Mouse (Mus musculus): ENCODE measurements at regions not wholly inside any gene's neighbourhood (a gene's known extent, or its start where the extent isn't known, plus 50 kb on each side); places are given as distances from the start of the nearest gene placed in this dataset.
A peak's percentile ranks its signal among the peaks of the same experiment; 100 is the strongest.

DNA sequence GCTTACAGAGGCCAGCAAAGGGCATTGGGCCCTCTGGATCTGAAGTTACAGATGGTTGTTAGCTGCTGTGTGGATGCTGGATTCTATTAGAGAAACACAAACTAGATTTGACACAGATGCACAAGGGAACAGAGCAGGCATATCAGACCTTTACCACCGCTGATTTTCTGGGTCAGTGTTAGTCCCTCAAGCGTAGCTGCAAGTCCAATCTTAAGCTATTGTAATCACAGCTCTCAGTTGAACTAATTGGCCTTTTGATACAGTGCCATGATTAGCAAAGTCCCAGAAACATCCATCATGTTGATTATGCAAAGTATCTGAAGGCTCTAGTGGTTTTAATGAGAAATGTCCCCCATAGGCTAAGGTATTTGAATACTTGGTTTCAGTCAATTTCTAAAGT is 54.2 kb upstream of the Plppr5 start:
- Histone ChIP-seq H3K27ac (no peak overlapping the region), H3K4me3 (replicated peaks) (no peak overlapping the region), H3K27me3 (no peaks in the 10 kb centered on the region), H3K9me3 (no peaks in the 10 kb centered on the region), H3K4me1 (replicated peaks) (no peaks in the 10 kb centered on the region), H3K4me2 (replicated peaks) (no peak overlapping the region), H3K36me3 (no peaks in the 10 kb centered on the region), H3K9ac (replicated peaks) (no peak overlapping the region)
- ATAC-seq: 0 out of 2 replicates have a peak, but pooled peaks have one; percentile 34
- 46% methylated on average over 2 of the region's 2 CpGs for WGBS

DNA sequence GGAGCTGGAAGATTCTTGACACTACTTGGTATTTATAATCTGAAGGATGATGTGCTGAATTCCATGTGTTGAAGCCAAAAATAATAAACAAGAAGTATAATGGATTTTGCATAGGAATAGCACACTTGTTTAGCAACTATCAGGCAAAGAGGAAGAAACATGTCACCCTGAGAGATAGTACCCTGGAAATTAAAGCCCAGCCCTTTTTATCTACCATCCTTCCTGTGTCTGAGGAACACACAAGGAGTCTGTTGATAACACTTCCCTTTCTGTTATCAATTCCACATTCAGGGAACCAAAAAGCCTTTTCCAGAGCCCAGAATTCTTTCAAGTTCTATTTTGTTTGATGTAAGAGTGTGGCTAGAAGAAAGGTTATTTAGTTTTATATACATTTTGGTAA is 66.5 kb upstream of the Plppr5 start:
- Histone ChIP-seq H3K9me3 (no peaks in the 10 kb centered on the region), H3K4me3 (replicated peaks) (no peak overlapping the region), H3K4me1 (replicated peaks) (no peaks in the 10 kb centered on the region), H3K4me2 (replicated peaks) (no peak overlapping the region), H3K27me3 (no peaks in the 10 kb centered on the region), H3K36me3 (no peaks in the 10 kb centered on the region), H3K27ac (no peak overlapping the region), H3K9ac (replicated peaks) (no peak overlapping the region)
- no peak for ATAC-seq

DNA sequence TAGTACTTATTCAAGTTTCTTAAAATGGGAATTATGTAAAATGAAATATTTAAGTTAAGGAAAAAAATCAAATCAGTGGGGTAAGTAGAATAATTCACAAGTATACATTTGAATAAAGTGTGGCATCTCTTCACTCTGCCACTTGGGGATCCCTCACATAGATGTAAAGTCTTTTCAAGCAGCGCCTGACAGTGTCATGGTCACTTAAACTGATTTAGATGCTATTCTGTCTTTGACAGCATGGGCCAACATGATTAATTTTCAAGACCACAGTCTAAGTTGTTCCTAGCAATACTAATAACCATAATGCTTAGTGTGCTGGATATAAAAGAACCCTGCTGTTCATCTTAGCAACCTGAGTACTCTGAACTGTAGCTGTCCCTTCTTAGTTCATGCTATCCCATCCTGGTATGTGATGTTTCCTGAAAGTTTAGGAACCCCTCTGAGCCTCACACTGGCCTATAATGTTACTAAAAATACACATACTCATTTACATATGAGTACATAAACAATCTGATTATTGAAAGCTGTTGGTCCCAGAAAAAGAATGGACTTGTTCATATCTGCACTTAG is 68.4 kb upstream of the Plppr5 start:
- no peaks in the 10 kb centered on the region for H3K4me1 ChIP-seq (replicated peaks)
- H3K9ac ChIP-seq (replicated peaks): no peak overlapping the region
- ATAC-seq: peak; percentile 55; the same call in 1 of the 2 replicates
- H3K36me3 ChIP-seq: no peaks in the 10 kb centered on the region
- no peaks in the 10 kb centered on the region for H3K9me3 ChIP-seq
- H3K27ac ChIP-seq: no peak overlapping the region
- H3K4me2 ChIP-seq (replicated peaks): no peak overlapping the region
- H3K27me3 ChIP-seq: no peaks in the 10 kb centered on the region
- H3K4me3 ChIP-seq (replicated peaks): no peak overlapping the region
- 57% methylated on average over 1 of the region's 1 CpGs for WGBS

DNA sequence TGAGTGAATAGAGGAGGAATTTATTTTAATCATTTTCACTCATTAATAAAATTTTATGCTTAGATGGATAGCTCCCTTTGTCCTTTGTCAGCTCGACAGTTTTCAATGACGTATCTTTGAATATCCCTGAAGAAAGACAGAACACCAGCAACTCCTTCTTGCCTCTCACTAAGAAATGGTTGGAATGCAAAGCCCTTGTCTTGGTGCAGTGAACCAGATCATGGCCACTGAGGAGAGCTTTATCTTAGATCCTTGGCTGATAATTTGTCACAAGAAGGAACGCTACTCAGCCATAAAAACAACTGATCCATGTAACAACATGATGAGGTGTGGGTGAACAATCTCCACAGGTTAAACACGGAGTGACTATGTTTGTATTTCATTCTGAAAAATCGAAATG is 73.5 kb upstream of the Plppr5 start:
- WGBS: 23% methylated on average over 5 of the region's 5 CpGs
- no peak overlapping the region for H3K4me2 ChIP-seq (replicated peaks)
- ATAC-seq: no peak
- H3K36me3 ChIP-seq: no peaks in the 10 kb centered on the region
- H3K9ac ChIP-seq (replicated peaks): no peak overlapping the region
- H3K27me3 ChIP-seq: no peaks in the 10 kb centered on the region
- no peaks in the 10 kb centered on the region for H3K4me1 ChIP-seq (replicated peaks)
- no peaks in the 10 kb centered on the region for H3K9me3 ChIP-seq
- H3K4me3 ChIP-seq (replicated peaks): no peak overlapping the region
- no peak overlapping the region for H3K27ac ChIP-seq

DNA sequence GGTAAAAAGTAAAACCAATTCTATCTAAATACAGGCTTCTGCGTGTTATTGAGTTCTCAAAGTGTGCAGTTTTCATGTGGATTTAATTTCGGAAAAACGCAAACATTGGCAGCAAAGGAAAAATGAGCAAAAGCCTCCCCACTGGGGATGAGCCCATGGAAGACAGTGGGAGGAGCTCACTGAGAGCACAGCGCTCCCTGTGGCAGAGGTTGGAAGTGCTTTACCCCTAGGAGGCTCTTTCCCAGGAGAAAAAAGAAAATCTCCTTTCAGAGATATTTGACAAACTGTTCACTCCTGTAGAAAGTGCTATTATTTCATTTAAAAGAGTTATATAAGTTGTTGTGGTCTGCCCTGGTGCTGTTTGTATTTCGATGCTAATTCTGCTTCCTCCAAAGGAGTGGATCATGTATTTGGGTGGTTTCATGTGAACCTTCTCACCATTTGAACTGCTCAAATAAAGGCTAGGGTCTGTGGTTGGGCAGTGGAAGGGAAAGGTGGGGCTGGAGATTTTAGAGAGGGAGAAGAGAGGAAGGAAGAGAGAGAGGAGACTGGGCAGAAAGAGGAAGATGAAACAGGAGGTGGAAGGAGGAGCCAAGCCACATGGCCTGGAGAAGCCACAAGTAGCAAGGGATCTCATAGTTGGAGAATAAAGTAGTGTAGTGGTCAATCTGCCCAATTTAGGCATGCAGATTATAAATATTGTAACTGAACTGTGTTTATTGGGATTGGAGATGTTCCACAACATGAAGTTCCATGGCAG is 76.3 kb upstream of the Plppr5 start:
- no peaks in the 10 kb centered on the region for H3K4me1 ChIP-seq (replicated peaks)
- H3K27ac ChIP-seq: no peak overlapping the region
- WGBS: 85% methylated on average over 5 of the region's 5 CpGs
- no peaks in the 10 kb centered on the region for H3K9me3 ChIP-seq
- H3K9ac ChIP-seq (replicated peaks): no peak overlapping the region
- H3K4me3 ChIP-seq (replicated peaks): no peak overlapping the region
- H3K36me3 ChIP-seq: no peaks in the 10 kb centered on the region
- H3K27me3 ChIP-seq: no peaks in the 10 kb centered on the region
- ATAC-seq: no peak
- H3K4me2 ChIP-seq (replicated peaks): no peak overlapping the region

DNA sequence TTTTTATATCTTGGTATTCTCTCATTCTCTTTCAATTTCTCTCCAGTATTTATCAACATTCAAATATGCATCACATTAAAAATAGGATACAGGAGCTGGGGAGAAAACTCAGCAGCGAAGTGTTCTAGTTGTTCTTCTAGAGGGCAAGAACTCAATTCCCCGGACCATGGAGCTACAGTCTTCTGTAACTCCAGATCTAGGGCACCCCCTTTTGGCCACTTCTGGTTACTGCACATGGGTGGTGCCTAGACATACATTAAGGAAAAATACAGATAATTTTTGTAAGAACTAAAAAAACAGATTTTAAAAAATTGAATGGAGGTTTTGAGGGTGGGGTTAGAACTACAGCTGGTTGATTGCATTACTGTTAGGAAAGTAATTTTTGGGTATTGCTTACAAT is 80.5 kb upstream of the Plppr5 start:
- Histone ChIP-seq H3K27me3 (no peaks in the 10 kb centered on the region), H3K9me3 (no peaks in the 10 kb centered on the region), H3K36me3 (no peaks in the 10 kb centered on the region), H3K27ac (no peak overlapping the region), H3K4me3 (replicated peaks) (no peak overlapping the region), H3K9ac (replicated peaks) (no peak overlapping the region), H3K4me2 (replicated peaks) (no peak overlapping the region), H3K4me1 (replicated peaks) (no peaks in the 10 kb centered on the region)
- ATAC-seq: no peak
- WGBS: 73% methylated on average over 2 of the region's 2 CpGs

DNA sequence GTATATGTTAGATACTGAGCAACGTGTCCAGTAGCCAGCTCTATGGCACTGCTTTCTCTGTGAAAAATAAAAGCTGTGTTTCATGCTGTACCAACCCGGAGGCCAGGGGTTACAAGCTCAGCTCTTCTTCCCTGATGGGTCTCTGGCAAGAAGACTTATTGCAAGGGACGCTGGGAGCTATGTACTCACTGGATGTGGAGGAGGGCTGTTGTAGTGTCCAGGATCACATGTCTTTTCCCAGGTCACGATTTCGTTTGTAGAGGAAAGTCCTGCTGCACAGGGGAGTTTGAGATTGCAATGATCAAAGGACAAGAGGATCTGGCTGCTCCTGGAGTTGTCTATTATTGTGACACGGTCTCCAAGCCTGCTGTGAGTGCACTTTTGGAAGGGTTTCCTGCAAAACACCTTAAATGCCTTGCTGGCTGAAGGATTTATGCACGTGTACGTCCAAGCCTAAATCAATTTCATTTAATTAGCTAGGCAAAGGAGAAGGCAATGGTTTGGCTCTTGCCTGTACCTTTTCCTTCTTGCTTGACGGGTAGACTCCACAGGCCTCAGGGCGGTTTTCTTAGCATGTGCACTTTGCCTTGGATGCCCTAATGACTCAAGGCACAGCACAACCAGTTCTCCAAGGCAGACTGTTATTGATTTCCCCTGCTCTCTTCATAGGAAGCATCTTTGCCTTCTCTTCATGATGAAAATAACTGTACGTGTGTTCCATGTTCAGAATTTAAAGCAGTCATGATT is 87.2 kb upstream of the Plppr5 start:
- WGBS: 80% methylated on average over 11 of the region's 11 CpGs
- H3K36me3 ChIP-seq: no peaks in the 10 kb centered on the region
- no peak overlapping the region for H3K9ac ChIP-seq (replicated peaks)

DNA sequence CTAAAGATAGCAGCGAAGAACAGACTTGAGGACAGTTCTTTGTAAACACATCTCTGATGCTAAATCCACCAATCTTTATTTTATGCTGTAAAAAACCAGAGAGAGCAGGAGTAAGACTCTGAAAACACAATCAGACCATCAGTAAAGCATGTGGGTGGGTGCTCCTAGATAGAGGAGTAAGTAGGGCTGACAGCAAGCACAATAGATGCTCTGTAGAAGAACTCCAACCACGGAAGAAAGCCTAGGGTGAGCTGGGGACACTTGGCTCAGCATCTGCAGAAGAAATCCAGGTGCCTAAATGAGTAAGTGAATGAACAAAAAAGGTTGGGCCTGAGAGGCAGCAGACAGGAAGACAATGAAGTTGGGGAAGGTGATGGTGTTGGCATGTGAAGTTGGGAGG is 88.3 kb upstream of the Plppr5 start:
- 86% methylated on average over 2 of the region's 2 CpGs for WGBS
- H3K4me2 ChIP-seq (replicated peaks): no peak overlapping the region
- no peak overlapping the region for H3K9ac ChIP-seq (replicated peaks)
- no peaks in the 10 kb centered on the region for H3K9me3 ChIP-seq
- ATAC-seq: no peak
- H3K36me3 ChIP-seq: no peaks in the 10 kb centered on the region
- H3K4me1 ChIP-seq (replicated peaks): no peaks in the 10 kb centered on the region
- H3K27me3 ChIP-seq: no peaks in the 10 kb centered on the region
- H3K4me3 ChIP-seq (replicated peaks): no peak overlapping the region
- H3K27ac ChIP-seq: no peak overlapping the region

More for the DNA sequence above, 87.2 kb upstream of the Plppr5 start:
- Histone ChIP-seq H3K4me3 (replicated peaks) (no peak overlapping the region), H3K9me3 (no peaks in the 10 kb centered on the region), H3K4me2 (replicated peaks) (no peak overlapping the region), H3K4me1 (replicated peaks) (no peaks in the 10 kb centered on the region), H3K27ac (no peak overlapping the region), H3K27me3 (no peaks in the 10 kb centered on the region)
- ATAC-seq: no peak

DNA sequence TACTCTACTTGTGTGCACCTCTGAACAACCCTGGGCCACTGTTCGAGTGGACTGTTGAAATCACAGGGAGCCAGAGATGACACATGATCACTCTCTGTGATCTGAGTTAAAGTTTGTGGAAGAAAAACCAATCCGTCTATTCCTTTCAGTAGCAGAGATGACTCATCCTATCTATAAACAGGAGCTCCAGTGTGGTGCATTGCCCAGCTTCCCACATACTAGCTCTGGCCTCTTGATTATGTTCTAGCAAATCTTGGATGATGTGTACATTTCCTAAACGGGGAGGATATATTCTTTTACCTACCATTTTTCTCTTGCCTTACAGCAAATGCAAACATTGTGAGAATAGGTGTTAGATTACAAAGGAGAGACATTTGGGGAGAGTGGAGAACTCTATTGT is 94.5 kb upstream of the Plppr5 start:
- Histone ChIP-seq H3K4me1 (replicated peaks) (no peaks in the 10 kb centered on the region), H3K36me3 (no peaks in the 10 kb centered on the region), H3K27ac (no peak overlapping the region), H3K9ac (replicated peaks) (no peak overlapping the region), H3K4me3 (replicated peaks) (no peak overlapping the region), H3K27me3 (no peaks in the 10 kb centered on the region), H3K4me2 (replicated peaks) (no peak overlapping the region), H3K9me3 (no peaks in the 10 kb centered on the region)
- ATAC-seq: no peak
- WGBS: 85% methylated on average over 3 of the region's 3 CpGs

DNA sequence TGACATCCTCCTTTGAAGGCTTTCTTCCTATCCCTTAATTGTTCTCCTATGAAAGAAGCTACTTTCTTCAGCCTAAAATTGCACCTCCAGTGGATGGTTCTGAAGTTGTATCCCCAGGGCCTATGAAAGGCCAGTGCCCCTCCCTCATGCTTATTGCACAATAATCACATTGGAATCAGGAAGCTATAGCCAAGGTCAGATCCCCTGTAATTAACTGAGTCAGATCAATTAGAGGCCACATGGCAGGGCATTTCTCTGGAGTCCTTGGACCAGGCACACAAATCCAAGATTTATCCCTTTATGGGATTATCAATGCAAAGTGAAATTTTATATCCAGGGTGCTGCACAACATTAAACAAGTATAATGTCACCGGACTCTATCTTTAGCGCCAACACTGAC is 98.8 kb upstream of the Plppr4 start:
- ATAC-seq: no peak
- 91% methylated on average over 2 of the region's 2 CpGs for WGBS
- H3K4me2 ChIP-seq (replicated peaks): no peak overlapping the region
- H3K27me3 ChIP-seq: no peaks in the 10 kb centered on the region
- H3K4me3 ChIP-seq (replicated peaks): no peak overlapping the region
- no peaks in the 10 kb centered on the region for H3K9me3 ChIP-seq
- H3K4me1 ChIP-seq (replicated peaks): no peaks in the 10 kb centered on the region
- H3K36me3 ChIP-seq: no peaks in the 10 kb centered on the region
- no peak overlapping the region for H3K9ac ChIP-seq (replicated peaks)
- H3K27ac ChIP-seq: no peak overlapping the region

DNA sequence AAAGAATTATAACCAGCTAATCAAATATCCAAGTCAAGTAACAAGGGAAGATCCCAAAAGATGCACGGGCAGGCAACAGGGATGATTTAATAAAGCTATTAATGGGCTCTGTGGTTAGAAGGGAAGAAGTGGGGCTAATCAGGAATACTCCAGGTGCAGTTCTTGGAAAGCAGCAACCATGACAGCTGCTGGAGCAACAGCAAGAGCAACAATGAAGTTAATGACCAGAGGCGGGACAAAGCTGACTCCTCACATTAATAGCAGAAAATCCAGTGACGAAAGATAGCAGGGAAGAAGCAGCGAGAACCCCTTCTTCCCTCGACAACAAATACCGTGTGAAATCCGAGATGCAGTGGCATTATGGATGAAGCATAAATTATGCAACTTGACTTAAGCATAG is 89.9 kb upstream of the Plppr4 start:
- ATAC-seq: no peak
- no peaks in the 10 kb centered on the region for H3K9me3 ChIP-seq
- no peaks in the 10 kb centered on the region for H3K4me1 ChIP-seq (replicated peaks)
- H3K9ac ChIP-seq (replicated peaks): no peak overlapping the region
- WGBS: 66% methylated on average over 7 of the region's 7 CpGs
- H3K36me3 ChIP-seq: no peaks in the 10 kb centered on the region
- no peaks in the 10 kb centered on the region for H3K27me3 ChIP-seq
- no peak overlapping the region for H3K27ac ChIP-seq
- H3K4me3 ChIP-seq (replicated peaks): no peak overlapping the region
- no peak overlapping the region for H3K4me2 ChIP-seq (replicated peaks)

DNA sequence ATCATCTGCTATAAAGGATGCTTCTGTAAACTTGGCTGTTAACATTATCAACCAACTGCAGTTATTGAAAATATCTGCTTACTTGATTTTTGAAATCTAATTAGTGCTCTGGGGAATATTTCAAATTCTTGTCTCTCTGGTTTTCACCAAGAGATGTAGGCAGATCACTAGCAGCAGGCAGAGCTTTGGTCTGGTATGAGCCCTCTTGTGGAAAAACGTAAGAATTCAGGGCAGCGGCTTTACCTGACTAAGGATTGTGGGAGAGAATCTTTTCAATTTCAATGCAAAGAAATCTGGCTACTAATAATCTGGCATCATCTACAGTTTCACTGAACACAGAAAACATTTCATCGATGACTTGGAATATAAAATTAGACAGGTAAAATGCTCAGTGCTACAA is 81.2 kb upstream of the Plppr4 start:
- H3K9me3 ChIP-seq: no peaks in the 10 kb centered on the region
- 66% methylated on average over 3 of the region's 3 CpGs for WGBS
- no peaks in the 10 kb centered on the region for H3K27me3 ChIP-seq
- H3K9ac ChIP-seq (replicated peaks): no peak overlapping the region
- H3K27ac ChIP-seq: no peak overlapping the region
- H3K4me3 ChIP-seq (replicated peaks): no peak overlapping the region
- H3K36me3 ChIP-seq: no peaks in the 10 kb centered on the region
- H3K4me2 ChIP-seq (replicated peaks): no peak overlapping the region
- no peak for ATAC-seq
- no peaks in the 10 kb centered on the region for H3K4me1 ChIP-seq (replicated peaks)
